Mouse (Mus musculus): ENCODE results near the gene Klri1.
"Not testable (repeated sequence)": the region's sequence is repeated elsewhere in the genome, so short reads cannot be mapped to it uniquely, and the experiment has no call there.

Klri1 gene

GRCm38 (mm10) chr6:129717032-129717431 is at the start of gene Klri1:
Gene Klri1, minus strand, starts transcription at chr6:129717132.
- no peak for DNase-seq (ENCODE audit: low read depth, low spot score)

- no peak for DNase-seq (ENCODE audit: low read depth, low spot score)
Observed at GRCm38 (mm10) chr6:129747654-129748032, 30.7 kb upstream of the Klri1 start.

GRCm38 (mm10) chr6:129747016-129747653 is 30.2 kb upstream of the Klri1 start:
- DNase-seq (ENCODE audit: low read depth, low spot score) = peak; percentile 40

- DNase-seq (ENCODE audit: low read depth, low spot score) = no peak
Observed at GRCm38 (mm10) chr6:129746151-129746550, 29.2 kb upstream of the Klri1 start.

- no peak for DNase-seq (ENCODE audit: low read depth, low spot score)
Observed at GRCm38 (mm10) chr6:129740069-129740721, 23.3 kb upstream of the Klri1 start, which contains the start of gene Klri2. Gene Klri2, minus strand, starts transcription at chr6:129740484.

GRCm38 (mm10) chr6:129736414-129736813 is 19.5 kb upstream of the Klri1 start:
- no peak for DNase-seq (ENCODE audit: low read depth, low spot score)

- DNase-seq (ENCODE audit: low read depth, low spot score) = no peak
Observed at GRCm38 (mm10) chr6:129727237-129727636, 10.3 kb upstream of the Klri1 start.

- no peak for DNase-seq (ENCODE audit: low read depth, low spot score)
Observed at GRCm38 (mm10) chr6:129721390-129721789, 4.5 kb upstream of the Klri1 start.

GRCm38 (mm10) chr6:129720487-129720886 is 3.6 kb upstream of the Klri1 start:
- no peak for DNase-seq (ENCODE audit: low read depth, low spot score)

- no peak for DNase-seq (ENCODE audit: low read depth, low spot score)
Observed at GRCm38 (mm10) chr6:129713566-129713965, 3.4 kb downstream of the Klri1 start.

- not testable (repeated sequence) for DNase-seq (ENCODE audit: low read depth, low spot score)
Observed at GRCm38 (mm10) chr6:129691436-129691835, 25.5 kb downstream of the Klri1 start.

GRCm38 (mm10) chr6:129680379-129680778 is 36.6 kb downstream of the Klri1 start:
- peak; percentile 17 for DNase-seq (ENCODE audit: low read depth, low spot score)

- DNase-seq (ENCODE audit: low read depth, low spot score) = no peak
Observed at GRCm38 (mm10) chr6:129678873-129679272, 38.1 kb downstream of the Klri1 start, which contains the start of gene Klrc1. Gene Klrc1, minus strand, starts transcription at chr6:129678973.

GRCm38 (mm10) chr6:129661301-129661700 is 55.6 kb downstream of the Klri1 start:
- DNase-seq (ENCODE audit: low read depth, low spot score) = not testable (repeated sequence)

GRCm38 (mm10) chr6:129660589-129660988 is 56.3 kb downstream of the Klri1 start, which contains the start of gene Klrc2:
Gene Klrc2, minus strand, starts transcription at chr6:129660689.
- DNase-seq (ENCODE audit: low read depth, low spot score) = not testable (repeated sequence)
